Mouse (Mus musculus) liver, embryonic 14.5 days (tissue): ENCODE results near the gene Nt5c1b. TPM values are rescaled to one million over a fixed set of nuclear protein-coding genes. Genes with fewer than 3 reads are reported as not detected.

Experiments used
- ATAC-seq: fragments of 200-750 bp; cut with Nextera tagmentation; 2 replicates; pipeline ENCODE4 v1.8.0; 2017; ENCODE audit warnings: moderate number of reproducible peaks, mild to moderate bottlenecking, moderate library complexity; ENCODE audit not compliant: insufficient read depth
- DNase-seq, 3 experiments: peaks; one replicate each; pipeline ENCODE4 v3.0.0-alpha.2; 2012 to 2013; ENCODE audit warnings: low read depth in 3 of 3, low spot score in 3 of 3
- H3K27ac ChIP-seq: fragments of 300-500 bp; sonication (generic); 2 replicates; pipeline ENCODE4 v1.5.1; 2014; ENCODE audit warnings: moderate library complexity, mild to moderate bottlenecking, control low read depth, inconsistent platforms
- H3K27me3 ChIP-seq: fragments of 300-500 bp; sonication (generic); 2 replicates; pipeline ENCODE4 v1.6.1; 2014; ENCODE audit warnings: mild to moderate bottlenecking, low read length, moderate library complexity; ENCODE audit not compliant: control insufficient read depth, insufficient read depth
- H3K36me3 ChIP-seq: fragments of 300-500 bp; sonication (generic); replicated peaks from 2 replicates; pipeline ENCODE4 v1.6.1; 2014; ENCODE audit warnings: low read depth; ENCODE audit not compliant: control insufficient read depth, insufficient read depth
- H3K4me1 ChIP-seq, 2 experiments: fragments of 200-500 bp in 1 of 2; fragments of 300-500 bp in 1 of 2; sonication (generic) in 1 of 2; replicated peaks; 2 replicates each; pipeline ENCODE4 v1.6.1; 2012 to 2014; ENCODE audit warnings: antibody characterized with exemption in 1 of 2, inconsistent platforms in 1 of 2, low read length in 1 of 2; ENCODE audit not compliant: control insufficient read depth in 2 of 2, insufficient read depth in 2 of 2
- H3K4me2 ChIP-seq: fragments of 300-500 bp; sonication (generic); 2 replicates; pipeline ENCODE4 v1.6.1; 2014; ENCODE audit warnings: low read depth, mild to moderate bottlenecking, control low read depth, moderate library complexity
- H3K4me3 ChIP-seq, 2 experiments: fragments of 200-500 bp in 1 of 2; fragments of 300-500 bp in 1 of 2; sonication (generic) in 1 of 2; 2 replicates each; pipeline ENCODE4 v1.5.1; 2012 to 2014; ENCODE audit warnings: low read depth in 2 of 2, low read length in 2 of 2, mild to moderate bottlenecking in 2 of 2, control low read depth in 1 of 2, inconsistent platforms in 1 of 2, moderate library complexity in 1 of 2; ENCODE audit not compliant: insufficient read depth in 1 of 2
- H3K9ac ChIP-seq: fragments of 300-500 bp; sonication (generic); replicated peaks from 2 replicates; pipeline ENCODE4 v1.6.1; 2014; ENCODE audit warnings: mild to moderate bottlenecking, control low read depth, moderate library complexity
- H3K9me3 ChIP-seq: fragments of 300-500 bp; sonication (generic); 2 replicates; pipeline ENCODE4 v1.6.1; 2016; ENCODE audit warnings: low read length, mixed read lengths; ENCODE audit not compliant: control insufficient read depth
- CTCF ChIP-seq: IDR thresholded peaks from 2 replicates; pipeline ENCODE4 v1.5.1; 2016; ENCODE audit warnings: antibody characterized with exemption, low read depth, control low read depth
- EP300 ChIP-seq: IDR thresholded peaks from 2 replicates; pipeline ENCODE4 v1.6.1; 2016; ENCODE audit warnings: antibody characterized with exemption, low read depth
- WGBS: fragments of 180-500 bp; shearing (Covaris S2); extraction: QIAGEN DNeasy Blood & Tissue Kit; methylation state at CpG from one replicate; pipeline ENCODE4 v1.1.7; 2014; ENCODE audit not compliant: insufficient replicate concordance; 5-methylcytosine and 5-hydroxymethylcytosine counted together
- polyA plus RNA-seq, 2 experiments: library from polyadenylated mRNA; depleted of rRNA in 1 of 2; stranded (reverse) in 1 of 2; unstranded in 1 of 2; fragments of >200 nt; fragmentation: Nextera tagmentation in 1 of 2; extraction: Ambion mirVana in 1 of 2; gene quantifications; 2 replicates each; pipeline versions ENCODE4 v1.2.1 to v1.2.3; 2012 to 2014

Nt5c1b gene
- polyA plus RNA-seq (2012; rRNA removed): not detected in 2 replicates
- polyA plus RNA-seq (2014; fragmentation: Nextera tagmentation; extraction: Ambion mirVana): not detected in 2 replicates

GRCm38 (mm10) chr12:10369673-10370072, at the start of gene Nt5c1b:
Gene Nt5c1b, plus strand, starts transcription at chr12:10369973.
- TF ChIP-seq EP300 (no peak), CTCF (no peak)
- DNase-seq: no peak
- WGBS: 34% methylated on average over 3 of the region's 3 CpGs

DNA sequence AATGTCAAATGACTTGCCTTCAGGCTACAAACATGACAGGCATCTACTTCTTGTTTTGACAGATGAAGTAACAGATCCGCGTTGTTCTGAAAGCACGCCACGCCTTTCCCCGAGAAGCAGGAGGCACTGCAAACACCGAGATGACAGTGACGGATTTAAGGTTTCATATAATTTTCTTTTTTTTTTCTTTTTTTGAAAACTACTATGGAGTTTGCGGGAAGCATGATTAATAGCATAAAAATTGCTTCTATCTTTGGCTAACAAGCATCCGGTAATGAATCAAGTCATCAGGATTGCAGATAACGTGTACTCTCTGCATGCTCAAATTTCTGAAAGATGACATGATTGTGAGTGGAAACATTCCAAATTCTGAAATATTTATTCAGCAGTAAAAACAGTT, 42.1 kb upstream of the Nt5c1b start:
- Histone ChIP-seq H3K9ac (no peak overlapping the region), H3K4me1 (no peaks in the 10 kb centered on the region), H3K9me3 (no peaks in the 10 kb centered on the region), H3K27ac (no peak overlapping the region), H3K36me3 (no peaks in the 10 kb centered on the region), H3K4me3 (no peak overlapping the region), H3K4me2 (no peak overlapping the region), H3K27me3 (no peaks in the 10 kb centered on the region)
- DNase-seq (no peak), ATAC-seq (no peak)
- 75% methylated on average over 10 of the region's 10 CpGs for WGBS
- TF ChIP-seq EP300 (no peak), CTCF (no peak)

More at GRCm38 (mm10) chr12:10369673-10370072, at the start of gene Nt5c1b:
- no peaks in the 10 kb centered on the region for H3K36me3 ChIP-seq
- no peak within 1 kb of the TSS for H3K4me3 ChIP-seq
- no peak within 1 kb of the TSS for H3K9ac ChIP-seq
- no peaks in the 10 kb centered on the region for H3K9me3 ChIP-seq
- H3K27ac ChIP-seq: no peak within 1 kb of the TSS
- no peaks in the 10 kb centered on the region for H3K4me1 ChIP-seq
- H3K4me2 ChIP-seq: no peak within 1 kb of the TSS
- ATAC-seq: no peak
- no peaks in the 10 kb centered on the region for H3K27me3 ChIP-seq

GRCm38 (mm10) chr12:10329460-10329859, 40.3 kb upstream of the Nt5c1b start:
- Histone ChIP-seq H3K27ac (no peak overlapping the region), H3K9ac (no peak overlapping the region), H3K4me3 (no peak overlapping the region), H3K27me3 (no peaks in the 10 kb centered on the region), H3K4me2 (no peak overlapping the region), H3K4me1 (no peaks in the 10 kb centered on the region), H3K9me3 (no peaks in the 10 kb centered on the region), H3K36me3 (no peaks in the 10 kb centered on the region)
- TF ChIP-seq CTCF: no peak
- no peak for TF ChIP-seq EP300
- DNase-seq (no peak), ATAC-seq (no peak)
- 73% methylated on average over 2 of the region's 2 CpGs for WGBS

DNA sequence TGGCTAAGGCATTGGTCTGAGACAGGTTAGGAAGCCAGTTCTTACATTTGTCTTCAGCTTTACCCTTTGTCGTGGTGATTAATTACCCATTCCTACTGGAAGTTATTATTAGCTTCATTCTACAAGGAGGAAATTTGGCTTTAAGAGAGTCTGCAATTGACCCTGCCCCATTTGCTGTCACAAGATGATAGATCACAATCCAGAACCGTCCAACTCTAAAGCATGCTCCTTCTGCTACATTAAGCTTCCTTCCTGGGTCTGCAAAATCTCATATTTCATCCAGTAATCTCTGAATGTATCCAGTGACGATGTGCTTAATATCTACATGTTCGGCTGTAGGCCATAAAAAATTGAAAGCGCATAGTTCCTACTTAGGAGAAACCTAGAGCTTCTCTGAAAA, 29.2 kb upstream of the Nt5c1b start:
- WGBS: 52% methylated on average over 5 of the region's 5 CpGs

GRCm38 (mm10) chr12:10350706-10351105, 19.1 kb upstream of the Nt5c1b start:
- no peaks in the 10 kb centered on the region for H3K4me1 ChIP-seq
- no peaks in the 10 kb centered on the region for H3K36me3 ChIP-seq
- H3K9me3 ChIP-seq: no peaks in the 10 kb centered on the region
- H3K4me2 ChIP-seq: no peak overlapping the region
- H3K27ac ChIP-seq: no peak overlapping the region
- no peak overlapping the region for H3K9ac ChIP-seq
- TF ChIP-seq CTCF (no peak), EP300 (no peak)
- no peaks in the 10 kb centered on the region for H3K27me3 ChIP-seq
- no peak for ATAC-seq
- no peak for DNase-seq
- H3K4me3 ChIP-seq: no peak overlapping the region
- WGBS: 56% methylated on average over 3 of the region's 3 CpGs

More for the DNA sequence above, 29.2 kb upstream of the Nt5c1b start:
- no peak for DNase-seq
- no peaks in the 10 kb centered on the region for H3K27me3 ChIP-seq
- H3K9me3 ChIP-seq: no peaks in the 10 kb centered on the region
- TF ChIP-seq EP300 (no peak), CTCF (no peak)
- no peak for ATAC-seq
- no peak overlapping the region for H3K4me2 ChIP-seq
- no peaks in the 10 kb centered on the region for H3K4me1 ChIP-seq
- H3K27ac ChIP-seq: no peak overlapping the region
- no peaks in the 10 kb centered on the region for H3K36me3 ChIP-seq
- H3K9ac ChIP-seq: no peak overlapping the region
- H3K4me3 ChIP-seq: no peak overlapping the region
